Mouse (Mus musculus): ENCODE measurements around the gene Atxn1l.

DNA sequence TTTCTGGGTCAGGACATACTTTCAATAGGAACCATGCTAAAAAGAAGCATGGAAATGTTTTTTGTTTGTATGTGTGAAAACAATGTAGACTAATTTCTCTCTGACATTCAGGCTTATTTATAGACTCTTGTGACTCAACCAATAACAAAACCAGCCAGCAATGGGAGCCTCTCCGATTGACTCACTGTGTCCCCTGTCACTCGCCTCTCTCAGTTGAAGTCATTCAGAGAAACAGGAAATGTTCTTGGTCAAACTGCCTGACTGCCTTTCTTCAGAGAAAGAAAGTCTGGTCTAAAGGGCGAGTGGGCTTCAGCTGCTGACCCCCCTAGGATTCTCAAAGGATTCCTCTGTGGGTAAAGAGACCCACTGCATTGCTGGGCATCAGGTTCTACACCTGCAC, 35.6 kb upstream of the Atxn1l start:
- no peak for TF ChIP-seq CTCF (IDR thresholded peaks at IDR 0.05; ENCODE audit: control insufficient read depth, insufficient read depth, insufficient replicate concordance, low read depth, low read length)
- no peak for TF ChIP-seq POLR2A (IDR thresholded peaks at IDR 0.05; ENCODE audit: control insufficient read depth, low read depth, low read length)

Measured in testis, adult 2 months (tissue).